Mouse (Mus musculus) spleen, adult 2 months (tissue): Measurements from ENCODE around the gene Tmprss11a. TPM values are rescaled to one million over a fixed set of nuclear protein-coding genes. Genes with fewer than 3 reads are reported as not detected.

Experiments
- DNase-seq, 2 experiments: peaks; one replicate each; pipeline versions ENCODE4 v3.0.0 to v3.0.0-alpha.2; 2012 to 2021; ENCODE audit warnings: low spot score in 2 of 2, low read depth in 1 of 2
- H3K27ac ChIP-seq: fragments of 200-500 bp; 2 replicates; pipeline ENCODE4 v1.5.1; 2012; ENCODE audit warnings: low read length, inconsistent platforms; ENCODE audit not compliant: insufficient read depth
- H3K27me3 ChIP-seq: fragments of 200-500 bp; 2 replicates; pipeline ENCODE4 v1.6.1; 2012; ENCODE audit warnings: mild to moderate bottlenecking, moderate library complexity, low read length, inconsistent platforms; ENCODE audit not compliant: control insufficient read depth, insufficient read depth
- H3K36me3 ChIP-seq: fragments of 200-500 bp; 2 replicates; pipeline ENCODE4 v1.6.1; 2012; ENCODE audit warnings: mild to moderate bottlenecking, low read length, inconsistent platforms; ENCODE audit not compliant: control insufficient read depth, insufficient read depth
- H3K4me1 ChIP-seq: fragments of 200-500 bp; 2 replicates; pipeline ENCODE4 v1.6.1; 2011; ENCODE audit warnings: inconsistent platforms; ENCODE audit not compliant: control insufficient read depth, insufficient read depth, insufficient read length
- H3K4me3 ChIP-seq: fragments of 200-500 bp; 2 replicates; pipeline ENCODE4 v1.5.1; 2011; ENCODE audit warnings: mild to moderate bottlenecking, inconsistent platforms; ENCODE audit not compliant: insufficient read depth, insufficient read length; ENCODE audit errors: extremely low read depth
- CTCF ChIP-seq: fragments of 200-500 bp; IDR thresholded peaks from 2 replicates; pipeline ENCODE4 v1.5.1; 2011; ENCODE audit warnings: mild to moderate bottlenecking, inconsistent platforms; ENCODE audit not compliant: insufficient read depth, insufficient read length, insufficient replicate concordance; ENCODE audit errors: extremely low read depth
- POLR2A ChIP-seq: fragments of 200-500 bp; IDR thresholded peaks from 2 replicates; pipeline ENCODE4 v1.6.1; 2011; ENCODE audit warnings: low read depth, low read length, inconsistent platforms
- WGBS: fragments of 180-500 bp; shearing (Covaris S2); methylation state at CpG from one replicate; pipeline ENCODE4 v1.1.7; 2018; 5-methylcytosine and 5-hydroxymethylcytosine counted together
- polyA plus RNA-seq: library from polyadenylated mRNA; depleted of rRNA; stranded (reverse); fragments of >200 nt; gene quantifications from 2 replicates; pipeline ENCODE4 v1.2.3, GENCODE M21; 2012; rRNA removed

Tmprss11a gene
- polyA plus RNA-seq, 1 experiment = not detected

GRCm38 (mm10) chr5:86410815-86411214 is 58.0 kb downstream of the Tmprss11a start:
- DNase-seq = no peak
- WGBS = 28% methylated on average over 3 of the region's 3 CpGs
- Histone ChIP-seq H3K27ac (no peak overlapping the region), H3K36me3 (no peaks in the 10 kb centered on the region), H3K27me3 (no peaks in the 10 kb centered on the region), H3K4me1 (no peaks in the 10 kb centered on the region), H3K4me3 (no peak overlapping the region)
- no peak for TF ChIP-seq CTCF
- no peak for TF ChIP-seq POLR2A

- TF ChIP-seq CTCF = no peak
- TF ChIP-seq POLR2A = no peak
- no peaks in the 10 kb centered on the region for H3K27me3 ChIP-seq
- no peaks in the 10 kb centered on the region for H3K4me1 ChIP-seq
- H3K36me3 ChIP-seq = no peaks in the 10 kb centered on the region
- DNase-seq = no peak
- H3K27ac ChIP-seq = no peak overlapping the region
- H3K4me3 ChIP-seq = no peak overlapping the region
- WGBS = 83% methylated on average over 2 of the region's 2 CpGs
Observed at GRCm38 (mm10) chr5:86407941-86408340, 60.8 kb downstream of the Tmprss11a start.

- Histone ChIP-seq H3K4me1 (no peaks in the 10 kb centered on the region), H3K4me3 (no peak overlapping the region), H3K36me3 (no peaks in the 10 kb centered on the region), H3K27ac (no peak overlapping the region), H3K27me3 (no peaks in the 10 kb centered on the region)
- DNase-seq = no peak
- no peak for TF ChIP-seq CTCF
- TF ChIP-seq POLR2A = no peak
- WGBS = 87% methylated on average over 3 of the region's 3 CpGs
Observed at GRCm38 (mm10) chr5:86407191-86407590, 61.6 kb downstream of the Tmprss11a start.

GRCm38 (mm10) chr5:86373320-86373719 is 95.5 kb downstream of the Tmprss11a start, which contains the start of gene Tmprss11d:
Gene Tmprss11d (minus strand): TSS chr5:86373420.
- H3K27me3 ChIP-seq = no peaks in the 10 kb centered on the region
- no peaks in the 10 kb centered on the region for H3K36me3 ChIP-seq
- no peak for DNase-seq
- no peaks in the 10 kb centered on the region for H3K4me1 ChIP-seq
- TF ChIP-seq POLR2A (no peak), CTCF (no peak)
- WGBS = 62% methylated on average over 3 of the region's 3 CpGs
- no peak within 1 kb of the TSS for H3K4me3 ChIP-seq
- H3K27ac ChIP-seq = no peak within 1 kb of the TSS

Other genes starting within 250 kb of the Tmprss11a start
- not detected in 2 replicates for gene Tmprss11c, start 179.7 kb downstream of the Tmprss11a start, polyA plus RNA-seq
- gene Tmprss11d, start 95.6 kb downstream of the Tmprss11a start, polyA plus RNA-seq = 0.04 and 0.05 TPM in 2 replicates
- not detected in 2 replicates for gene Tmprss11g, start 49.6 kb upstream of the Tmprss11a start, polyA plus RNA-seq
- gene Tmprss11f, start 163.4 kb upstream of the Tmprss11a start, polyA plus RNA-seq = not detected in 2 replicates
- not detected in 2 replicates for gene Tmprss11b, start 207.4 kb upstream of the Tmprss11a start, polyA plus RNA-seq